Mouse (Mus musculus) limb, embryonic 14.5 days (tissue): ENCODE data around the gene Sctr. TPM values are rescaled to one million over a fixed set of nuclear protein-coding genes. Genes with fewer than 3 reads are reported as not detected.

ENCODE experiments used
- ATAC-seq: fragments of 200-750 bp; cut with Nextera tagmentation; 2 replicates; pipeline ENCODE4 v1.8.0; 2017; ENCODE audit warnings: low read depth, moderate number of reproducible peaks, moderate TSS enrichment; ENCODE audit not compliant: low FRiP score
- DNase-seq: peaks from one replicate; pipeline ENCODE4 v3.0.0-alpha.2; 2015; ENCODE audit warnings: low spot score
- H3K27ac ChIP-seq: fragments of 300-500 bp; sonication (generic); replicated peaks from 2 replicates; pipeline ENCODE4 v1.5.1; 2014; ENCODE audit warnings: low read depth, mild to moderate bottlenecking, low read length, moderate library complexity, mixed read lengths
- H3K27me3 ChIP-seq: fragments of 300-500 bp; sonication (generic); 2 replicates; pipeline ENCODE4 v1.6.1; 2014; ENCODE audit warnings: low read length, mixed read lengths; ENCODE audit not compliant: control insufficient read depth, insufficient read depth
- H3K36me3 ChIP-seq: fragments of 300-500 bp; sonication (generic); 2 replicates; pipeline ENCODE4 v1.6.1; 2014; ENCODE audit warnings: mild to moderate bottlenecking, low read length, moderate library complexity, mixed read lengths; ENCODE audit not compliant: control insufficient read depth, insufficient read depth
- H3K4me1 ChIP-seq: fragments of 300-500 bp; sonication (generic); 2 replicates; pipeline ENCODE4 v1.6.1; 2014; ENCODE audit warnings: antibody characterized with exemption, low read length, mixed read lengths; ENCODE audit not compliant: control insufficient read depth, insufficient read depth
- H3K4me2 ChIP-seq: fragments of 300-500 bp; sonication (generic); replicated peaks from 2 replicates; pipeline ENCODE4 v1.6.1; 2014; ENCODE audit warnings: low read depth, mild to moderate bottlenecking, low read length, moderate library complexity; ENCODE audit not compliant: severe bottlenecking
- H3K4me3 ChIP-seq: fragments of 300-500 bp; sonication (generic); replicated peaks from 2 replicates; pipeline ENCODE4 v1.5.1; 2014; ENCODE audit warnings: low read length
- H3K9ac ChIP-seq: fragments of 300-500 bp; sonication (generic); 2 replicates; pipeline ENCODE4 v1.6.1; 2014; ENCODE audit warnings: mild to moderate bottlenecking, low read depth, low read length, moderate library complexity; ENCODE audit not compliant: severe bottlenecking
- H3K9me3 ChIP-seq: fragments of 300-500 bp; sonication (generic); 2 replicates; pipeline ENCODE4 v1.6.1; 2016; ENCODE audit warnings: low read length; ENCODE audit not compliant: control insufficient read depth
- POLR2A ChIP-seq: fragments of 200-500 bp; IDR thresholded peaks from 2 replicates; pipeline ENCODE4 v1.8.0; 2012; ENCODE audit warnings: inconsistent platforms, mild to moderate bottlenecking, moderate library complexity, borderline replicate concordance; ENCODE audit not compliant: insufficient read depth, insufficient read length; ENCODE audit errors: extremely low read depth
- WGBS: fragments of 180-500 bp; shearing (Covaris S2); extraction: QIAGEN DNeasy Blood & Tissue Kit; methylation state at CpG from one replicate; pipeline ENCODE4 v1.1.7; 2014; 5-methylcytosine and 5-hydroxymethylcytosine counted together
- polyA plus RNA-seq, 2 experiments: library from polyadenylated mRNA; depleted of rRNA in 1 of 2; stranded (reverse) in 1 of 2; unstranded in 1 of 2; fragments of >200 nt; fragmentation: Nextera tagmentation in 1 of 2; extraction: Ambion mirVana in 1 of 2; gene quantifications; 2 replicates each; pipeline versions ENCODE4 v1.2.1 to v1.2.3; 2012 to 2014

Gene Sctr
- polyA plus RNA-seq, 2 experiments, result 0.29 to 0.55 TPM

- no peak overlapping the region for H3K4me2 ChIP-seq
- no peaks in the 10 kb centered on the region for H3K36me3 ChIP-seq
- no peak overlapping the region for H3K4me3 ChIP-seq
- no peak overlapping the region for H3K9ac ChIP-seq
- ATAC-seq, result no peak
- WGBS, result 61% methylated on average over 8 of the region's 8 CpGs
- H3K4me1 ChIP-seq, result peaks cover 6% of the 10 kb centered on the region; the same call in 1 of the 2 replicates
- H3K27me3 ChIP-seq, result no peaks in the 10 kb centered on the region
- no peak for TF ChIP-seq POLR2A
- no peak overlapping the region for H3K27ac ChIP-seq
- no peaks in the 10 kb centered on the region for H3K9me3 ChIP-seq
- DNase-seq, result no peak
These were observed 51.2 kb downstream of the Sctr start for GRCm38 (mm10) chr1:120057674-120058430.

GRCm38 (mm10) chr1:120060687-120061086 lies 54.0 kb downstream of the Sctr start:
- Histone ChIP-seq H3K4me1 (peaks cover 6% of the 10 kb centered on the region; the same call in 1 of the 2 replicates), H3K9ac (no peak overlapping the region), H3K27me3 (no peaks in the 10 kb centered on the region), H3K36me3 (no peaks in the 10 kb centered on the region), H3K27ac (no peak overlapping the region), H3K4me3 (no peak overlapping the region), H3K9me3 (no peaks in the 10 kb centered on the region), H3K4me2 (no peak overlapping the region)
- TF ChIP-seq POLR2A, result no peak
- ATAC-seq (no peak), DNase-seq (no peak)
- 83% methylated on average over 5 of the region's 5 CpGs for WGBS

DNA sequence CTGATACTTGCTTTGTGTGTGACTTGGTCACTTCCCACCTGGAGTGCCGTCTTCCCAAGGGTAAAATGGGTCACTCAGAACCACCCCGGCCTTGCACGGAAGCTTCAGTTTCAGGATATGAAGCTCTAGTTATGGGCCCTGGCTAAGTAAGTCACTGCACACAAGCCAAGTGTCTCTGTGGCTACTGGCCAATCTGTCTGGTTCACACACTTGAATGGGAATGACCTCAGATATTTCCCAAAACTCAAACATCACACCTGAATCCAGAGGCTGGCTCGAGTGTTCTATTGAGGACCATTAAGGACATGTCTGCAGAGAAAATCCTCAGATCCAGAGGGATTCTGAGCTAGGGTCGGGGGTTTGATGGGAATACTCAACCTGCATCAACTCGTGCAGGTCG lies 55.5 kb downstream of the Sctr start:
- peaks cover 2% of the 10 kb centered on the region; the same call in 1 of the 2 replicates for H3K4me1 ChIP-seq

GRCm38 (mm10) chr1:120064036-120064682 lies 57.5 kb downstream of the Sctr start:
- Histone ChIP-seq H3K9me3 (no peaks in the 10 kb centered on the region), H3K27me3 (no peaks in the 10 kb centered on the region), H3K4me2 (no peak overlapping the region), H3K4me1 (no peaks in the 10 kb centered on the region), H3K36me3 (no peaks in the 10 kb centered on the region), H3K27ac (no peak overlapping the region), H3K9ac (no peak overlapping the region), H3K4me3 (no peak overlapping the region)
- TF ChIP-seq POLR2A, result no peak
- ATAC-seq (no peak), DNase-seq (no peak)
- WGBS, result 89% methylated on average over 11 of the region's 11 CpGs

More for the DNA sequence above, 55.5 kb downstream of the Sctr start:
- Histone ChIP-seq H3K36me3 (no peaks in the 10 kb centered on the region), H3K27me3 (no peaks in the 10 kb centered on the region), H3K4me3 (no peak overlapping the region), H3K4me2 (no peak overlapping the region), H3K9me3 (no peaks in the 10 kb centered on the region), H3K27ac (no peak overlapping the region), H3K9ac (no peak overlapping the region)
- DNase-seq (no peak), ATAC-seq (no peak)
- no peak for TF ChIP-seq POLR2A
- 89% methylated on average over 7 of the region's 7 CpGs for WGBS

DNA sequence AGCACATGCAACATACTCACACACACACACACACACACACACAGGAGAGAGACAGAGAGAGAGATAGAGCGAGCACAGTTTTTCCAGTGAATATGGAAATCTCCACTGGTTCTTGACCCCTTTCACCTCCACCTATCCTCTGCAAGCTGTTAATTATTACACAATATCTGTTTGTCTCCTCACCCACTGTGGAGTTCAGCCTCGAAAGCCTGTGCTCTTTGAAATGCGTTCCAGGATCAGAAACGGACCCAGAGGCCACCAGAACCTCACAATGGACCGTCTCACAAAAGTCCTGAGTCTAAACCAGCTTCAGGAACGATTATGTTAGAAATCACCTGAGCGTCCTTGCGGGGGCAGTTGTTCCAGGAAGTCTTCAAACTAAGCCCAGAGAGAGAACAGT lies 59.5 kb downstream of the Sctr start:
- TF ChIP-seq POLR2A, result no peak
- DNase-seq, result no peak
- Histone ChIP-seq H3K4me1 (no peaks in the 10 kb centered on the region), H3K9ac (no peak overlapping the region), H3K4me2 (no peak overlapping the region), H3K27me3 (no peaks in the 10 kb centered on the region), H3K9me3 (no peaks in the 10 kb centered on the region), H3K36me3 (no peaks in the 10 kb centered on the region), H3K4me3 (no peak overlapping the region), H3K27ac (no peak overlapping the region)
- ATAC-seq, result no peak
- 83% methylated on average over 8 of the region's 8 CpGs for WGBS
